ENCODE assay signal across 12 mouse cellular contexts in the genomic region with DNA sequence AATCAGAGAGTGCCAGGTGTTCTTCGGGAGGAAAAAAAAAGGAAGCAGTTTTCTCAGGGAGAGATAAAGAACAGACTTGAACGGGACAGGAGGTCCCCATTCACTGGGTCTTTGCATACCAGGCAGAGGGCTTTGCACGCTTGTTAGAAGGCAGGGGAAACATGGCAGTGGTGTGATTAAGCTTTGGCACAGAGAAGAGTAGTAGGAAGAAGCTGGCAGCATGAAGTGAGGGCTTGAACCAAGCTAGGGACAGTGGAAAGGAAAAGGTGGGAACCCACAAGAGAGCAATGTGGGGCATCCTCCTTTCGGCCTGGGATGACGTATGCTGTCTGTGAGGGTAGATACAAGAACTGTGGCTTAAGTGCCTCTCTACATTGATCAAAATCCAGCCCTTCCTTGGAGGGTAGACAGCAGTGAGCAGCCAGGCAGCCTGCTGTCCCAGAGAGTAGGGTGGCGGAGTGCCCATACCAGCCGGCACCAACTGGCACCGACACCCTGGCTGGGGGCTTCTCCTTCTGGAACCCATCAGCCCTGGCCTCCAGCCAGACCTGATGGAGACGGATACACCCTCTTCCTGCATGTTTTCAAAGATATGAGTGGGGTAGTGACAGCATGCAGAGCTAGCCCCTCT. TPM values are rescaled to one million over a fixed set of nuclear protein-coding genes. Genes with fewer than 3 reads are reported as not detected.
A peak's percentile ranks its signal among the peaks of the same experiment; 100 is the strongest.
DNase-seq lines count a peak whose midpoint lies in the region; ATAC-seq lines count a peak whose summit lies in the region.
"Had no signal": no experiment of that assay in that cellular context is flagged by ENCODE, and none has a peak within 500 bp of the region (broad histone marks: within the 10 kb centered on the region; RNA-seq: fewer than 3 reads in every experiment).

No protein-coding gene starts in this region.

- H3K4me3 ChIP-seq in midbrain, embryonic 16.5 days (ENCODE audit: low read depth, low read length): no peak overlapping the region
- no peak overlapping the region for H3K4me3 ChIP-seq in midbrain, embryonic 11.5 days (ENCODE audit: low read depth, low read length)
- H3K4me3 ChIP-seq in forebrain, embryonic 14.5 days (ENCODE audit: low read depth, low read length): no peak overlapping the region
- H3K4me3 ChIP-seq: liver, embryonic 13.5 days; megakaryocyte, embryonic 14.5 days had no signal

- no peaks in the 10 kb centered on the region for H3K36me3 ChIP-seq in midbrain, embryonic 16.5 days (ENCODE audit: control insufficient read depth, insufficient read depth, low read length)
- no peaks in the 10 kb centered on the region for H3K36me3 ChIP-seq in midbrain, embryonic 11.5 days (ENCODE audit: control insufficient read depth, insufficient read depth, low read length)
- no peaks in the 10 kb centered on the region for H3K36me3 ChIP-seq in forebrain, embryonic 14.5 days (ENCODE audit: control insufficient read depth, insufficient read depth, low read length)
- H3K36me3 ChIP-seq: liver, embryonic 13.5 days had no signal

- peaks cover 3% of the 10 kb centered on the region; the same call in 1 of the 2 replicates for H3K4me1 ChIP-seq in midbrain, embryonic 16.5 days (ENCODE audit: control insufficient read depth, insufficient read depth, low read length)
- no peaks in the 10 kb centered on the region for H3K4me1 ChIP-seq in midbrain, embryonic 11.5 days (ENCODE audit: control insufficient read depth, insufficient read depth, low read length)
- peaks cover 27% of the 10 kb centered on the region; the same call in 1 of the 2 replicates for H3K4me1 ChIP-seq in forebrain, embryonic 14.5 days (ENCODE audit: control insufficient read depth, insufficient read depth, low read length)

- WGBS in midbrain, embryonic 16.5 days: 64% methylated on average over 9 of the region's 9 CpGs
- WGBS in midbrain, embryonic 11.5 days: 79% methylated on average over 9 of the region's 9 CpGs
- WGBS in forebrain, embryonic 14.5 days: 45% methylated on average over 9 of the region's 9 CpGs

- no peak overlapping the region for H3K9ac ChIP-seq in midbrain, embryonic 16.5 days (ENCODE audit: low read depth, low read length)
- no peak overlapping the region for H3K9ac ChIP-seq in midbrain, embryonic 11.5 days (ENCODE audit: low read length)
- no peak overlapping the region for H3K9ac ChIP-seq in forebrain, embryonic 14.5 days (ENCODE audit: low read length)
- H3K9ac ChIP-seq: liver, embryonic 13.5 days had no signal

- H3K27ac ChIP-seq in midbrain, embryonic 16.5 days (ENCODE audit: low read length): no peak overlapping the region
- no peak overlapping the region for H3K27ac ChIP-seq in midbrain, embryonic 11.5 days (ENCODE audit: low read depth, low read length)
- peak overlapping the region; percentile 90 for H3K27ac ChIP-seq in forebrain, embryonic 14.5 days (ENCODE audit: low read depth, low read length)
- H3K27ac ChIP-seq: liver, embryonic 13.5 days had no signal

- no peak overlapping the region for H3K4me2 ChIP-seq in midbrain, embryonic 16.5 days (ENCODE audit: low read length)
- H3K4me2 ChIP-seq in midbrain, embryonic 11.5 days: no peak overlapping the region
- H3K4me2 ChIP-seq in forebrain, embryonic 14.5 days (ENCODE audit: low read length): peak overlapping the region; percentile 20; the same call in 1 of the 2 replicates
- H3K4me2 ChIP-seq: liver, embryonic 13.5 days had no signal

- H3K27me3 ChIP-seq in midbrain, embryonic 16.5 days (ENCODE audit: control insufficient read depth, insufficient read depth, low read depth, low read length): no peaks in the 10 kb centered on the region
- no peaks in the 10 kb centered on the region for H3K27me3 ChIP-seq in midbrain, embryonic 11.5 days (ENCODE audit: control insufficient read depth, insufficient read depth, low read length)
- H3K27me3 ChIP-seq in forebrain, embryonic 14.5 days (replicated peaks; ENCODE audit: control insufficient read depth, insufficient read depth, low read length): no peaks in the 10 kb centered on the region

- peak; percentile 39 for ATAC-seq in midbrain, embryonic 16.5 days
- no peak for ATAC-seq in midbrain, embryonic 11.5 days (ENCODE audit: low FRiP score)
- peak; percentile 88 for ATAC-seq in forebrain, embryonic 14.5 days

- intact Hi-C loops in gastrocnemius, postnatal 36 days (cut with DNase I): no loop called here

- H3K9me3 ChIP-seq in midbrain, embryonic 16.5 days (replicated peaks; ENCODE audit: control insufficient read depth, low read length, poor library complexity, severe bottlenecking): no peaks in the 10 kb centered on the region
- no peaks in the 10 kb centered on the region for H3K9me3 ChIP-seq in midbrain, embryonic 11.5 days (ENCODE audit: control insufficient read depth, low read length)
- no peaks in the 10 kb centered on the region for H3K9me3 ChIP-seq in forebrain, embryonic 14.5 days (replicated peaks; ENCODE audit: control insufficient read depth, low read length)
- H3K9me3 ChIP-seq: liver, embryonic 13.5 days; megakaryocyte, embryonic 14.5 days had no signal

- peak; percentile 24 for DNase-seq in gastrocnemius, postnatal 10 days
- no peak for DNase-seq in gastrocnemius, postnatal 36 days
- DNase-seq in midbrain, embryonic 11.5 days (ENCODE audit: low spot score, missing footprints): no peak
- peak; percentile 88 for DNase-seq in forebrain, embryonic 14.5 days (ENCODE audit: low spot score)
- peak; percentile 76 to 80 for DNase-seq in layer of hippocampus, postnatal 36 days
- DNase-seq in thymus, postnatal 4 days: no peak
- DNase-seq in heart, postnatal 4 days: no peak
- DNase-seq: heart, postnatal 10 days; kidney, postnatal 10 days; liver, embryonic 13.5 days had no signal

RNA-seq across cellular contexts. Expression of a gene that starts 19.9 kb away (rescaled TPM):
- 10 to 100 TPM in 1 of 2 experiments, 1 to 10 TPM in 1; 6.9 to 11.9 TPM for total RNA-seq in gastrocnemius, postnatal 10 days (2021)
- total RNA-seq in gastrocnemius, postnatal 36 days (2021): 1 to 10 TPM; 1.6 to 2.0 TPM
- polyA plus RNA-seq in midbrain, embryonic 16.5 days (2015; fragmentation: Nextera tagmentation; extraction: Ambion mirVana): 9.2 and 10.0 TPM in 2 replicates
- polyA plus RNA-seq in midbrain, embryonic 11.5 days (2014; fragmentation: Nextera tagmentation; extraction: Ambion mirVana): 1.3 and 1.4 TPM in 2 replicates
- polyA plus RNA-seq in forebrain, embryonic 14.5 days (2014; fragmentation: Nextera tagmentation; extraction: Ambion mirVana): 4.8 and 6.1 TPM in 2 replicates
- total RNA-seq in layer of hippocampus, postnatal 36 days (2021): 10 to 100 TPM; 24.4 to 29.0 TPM
- total RNA-seq in heart, postnatal 4 days (2021): 1 to 10 TPM; 4.3 to 4.8 TPM

Comparison
In these comparisons a context has a peak if more than half of its experiments do, and no peak if none do; other contexts are left out.
1. DNase-seq: peak in gastrocnemius, postnatal 10 days (single experiment), forebrain, embryonic 14.5 days (single experiment) and layer of hippocampus, postnatal 36 days (2 of 2); none in gastrocnemius, postnatal 36 days (0 of 2), midbrain, embryonic 11.5 days (single experiment), thymus, postnatal 4 days (single experiment) and heart, postnatal 4 days (single experiment).